Mouse (Mus musculus) gastrocnemius, adult 18-20 months (tissue): ENCODE results near the gene Rhbdf2. TPM values are rescaled to one million over a fixed set of nuclear protein-coding genes. Genes with fewer than 3 reads are reported as not detected.
A peak's percentile ranks its signal among the peaks of the same experiment; 100 is the strongest.

Experiments
- DNase-seq: peaks from one replicate; pipeline ENCODE4 v3.0.0; 2021; ENCODE audit warnings: low spot score
- total RNA-seq, 2 experiments: library from RNA; stranded (reverse); gene quantifications; 2 replicates each; pipeline ENCODE4 v1.2.3; 2021

Gene Rhbdf2
- total RNA-seq, 2 experiments from 2014 or later, result 11.2 to 11.9 TPM

- no peak for DNase-seq
Measured at GRCm38 (mm10) chr11:116589574-116589973, 37.2 kb downstream of the Rhbdf2 start.

DNA sequence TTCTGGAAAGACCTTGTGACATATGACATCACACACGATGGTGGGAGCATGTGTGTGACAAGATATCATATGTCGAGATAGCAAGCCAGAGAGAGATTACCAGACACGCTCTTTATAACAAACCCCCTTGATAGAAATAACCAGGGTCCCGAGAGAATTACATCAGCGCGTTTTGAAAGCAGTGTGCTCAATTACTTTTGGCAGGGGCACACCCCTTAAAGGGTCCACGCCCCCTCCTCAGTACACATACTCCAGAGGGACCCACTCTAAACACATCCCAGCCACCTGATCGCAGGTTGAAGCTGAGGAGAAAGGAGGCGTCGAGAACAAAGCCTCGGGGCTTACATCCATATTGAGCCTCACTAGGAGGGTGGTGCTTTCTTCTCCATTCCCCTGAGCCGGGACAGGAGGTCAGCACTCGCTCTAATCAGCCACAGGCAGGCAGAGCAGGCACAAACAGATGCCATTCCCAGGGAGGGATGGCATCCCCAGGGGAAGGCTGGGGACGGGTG lies 37.7 kb downstream of the Rhbdf2 start:
- DNase-seq, result no peak

DNA sequence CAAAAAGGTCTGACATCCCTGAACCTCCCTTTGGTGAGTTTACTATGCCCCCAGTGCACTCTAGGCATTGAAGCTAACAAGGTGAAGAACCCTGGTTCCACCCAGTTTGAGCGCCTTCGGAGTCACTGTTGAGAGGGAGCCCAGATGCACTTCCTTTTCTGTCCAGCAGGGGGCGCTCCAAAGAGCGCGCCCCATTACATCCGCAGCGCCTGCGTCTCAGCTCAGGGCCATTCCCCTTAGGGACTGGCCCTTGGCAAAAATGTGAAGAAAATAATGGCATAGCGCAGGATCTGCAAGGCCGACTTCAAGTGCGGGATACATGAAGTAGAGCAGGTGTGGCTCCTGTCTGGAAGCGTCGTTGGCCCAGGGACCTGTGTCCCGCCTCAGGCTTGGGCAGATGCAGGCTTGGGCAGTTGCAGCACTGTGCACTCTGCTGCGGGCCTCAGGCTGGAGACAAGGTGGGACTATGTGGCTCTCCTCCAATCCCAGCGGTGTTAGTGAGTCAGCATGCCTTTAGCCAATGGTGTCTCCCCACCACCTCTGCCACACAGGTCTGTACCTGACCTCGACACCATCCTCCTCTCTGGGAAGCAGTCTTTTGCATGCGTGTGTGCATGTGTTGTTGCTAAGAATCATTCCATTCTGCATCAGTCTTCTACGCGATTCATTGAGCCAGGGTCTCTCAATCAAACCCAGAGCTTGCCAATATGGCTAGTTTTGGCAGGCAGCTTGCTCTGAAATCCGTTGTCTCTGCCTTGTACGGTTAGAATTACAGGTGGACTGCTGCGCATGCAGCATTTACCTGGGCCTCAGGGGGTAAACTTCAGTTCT lies 39.8 kb downstream of the Rhbdf2 start:
- DNase-seq, result peak; percentile 68

DNA sequence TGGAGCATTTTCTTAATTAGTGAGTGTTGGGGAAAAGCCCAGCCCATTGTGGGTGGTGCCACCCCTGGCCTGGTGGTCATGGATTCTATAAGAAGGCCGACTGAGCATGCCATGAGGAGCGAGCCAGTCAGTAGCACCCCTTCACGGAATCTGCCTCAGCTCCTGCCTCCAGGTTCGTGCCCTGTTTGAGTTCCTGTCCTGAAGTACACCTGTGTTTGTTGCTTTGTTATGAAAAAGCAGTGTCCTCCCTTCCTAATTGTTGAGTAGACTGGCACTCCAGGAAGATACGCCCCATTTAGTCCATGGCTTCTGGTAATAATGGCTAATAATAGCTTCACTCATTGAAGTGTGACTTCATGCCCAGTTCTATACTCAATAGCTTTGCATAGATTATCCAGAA lies 40.5 kb downstream of the Rhbdf2 start, which contains the start of gene Aanat:
Gene Aanat (plus strand): TSS at position 123 of the 400 bp plus-strand sequence.
- DNase-seq, result no peak

DNA sequence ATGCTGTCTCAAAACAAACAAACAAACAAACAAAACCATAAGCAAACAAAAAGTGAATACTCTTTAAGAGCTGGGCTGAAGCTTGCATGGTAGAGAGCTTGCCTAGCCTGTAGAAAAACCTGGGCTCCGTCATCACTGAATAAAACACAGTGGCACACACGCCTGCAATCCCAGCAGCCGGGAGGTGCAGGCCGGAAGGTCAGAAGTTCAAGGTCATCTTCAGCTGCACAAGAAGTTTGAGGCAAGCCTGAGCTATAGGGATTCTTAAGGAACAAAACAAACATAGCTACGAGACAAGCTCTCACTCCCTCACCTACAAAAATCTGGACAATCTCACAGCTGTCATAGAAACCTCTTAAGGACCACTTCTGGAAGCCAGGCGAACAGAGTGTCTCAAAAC lies 41.1 kb downstream of the Rhbdf2 start:
- DNase-seq, result no peak

DNA sequence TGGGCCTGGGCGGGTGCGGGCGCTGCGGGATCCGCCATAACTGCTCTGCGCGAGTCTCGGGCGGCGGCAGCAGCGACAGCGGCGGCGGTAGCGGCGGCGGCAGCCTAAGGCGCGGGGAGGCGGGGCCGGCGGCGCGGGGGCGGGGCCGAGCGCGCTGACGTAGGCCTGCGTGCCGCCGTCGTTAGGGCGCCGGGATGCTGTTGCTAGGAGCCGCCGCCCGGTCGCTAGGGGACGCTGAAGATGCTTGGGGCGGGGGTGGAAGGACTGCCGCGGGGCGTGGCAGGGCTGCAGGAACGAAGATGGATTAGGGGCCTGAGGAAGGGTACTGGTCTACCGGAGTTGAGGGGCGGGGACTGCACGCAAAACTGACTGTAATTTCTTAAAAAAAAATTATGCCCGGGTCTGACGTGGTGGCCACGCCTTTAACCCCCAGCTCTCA lies 45.4 kb downstream of the Rhbdf2 start, which contains the start of gene Ube2o:
Gene Ube2o (minus strand): TSS at position 72 of the 439 bp plus-strand sequence.
- DNase-seq, result peak; percentile 82

- peak; percentile 36 for DNase-seq
Measured at GRCm38 (mm10) chr11:116580711-116581375, 46.0 kb downstream of the Rhbdf2 start.

GRCm38 (mm10) chr11:116580031-116580652 lies 46.7 kb downstream of the Rhbdf2 start:
- no peak for DNase-seq

DNA sequence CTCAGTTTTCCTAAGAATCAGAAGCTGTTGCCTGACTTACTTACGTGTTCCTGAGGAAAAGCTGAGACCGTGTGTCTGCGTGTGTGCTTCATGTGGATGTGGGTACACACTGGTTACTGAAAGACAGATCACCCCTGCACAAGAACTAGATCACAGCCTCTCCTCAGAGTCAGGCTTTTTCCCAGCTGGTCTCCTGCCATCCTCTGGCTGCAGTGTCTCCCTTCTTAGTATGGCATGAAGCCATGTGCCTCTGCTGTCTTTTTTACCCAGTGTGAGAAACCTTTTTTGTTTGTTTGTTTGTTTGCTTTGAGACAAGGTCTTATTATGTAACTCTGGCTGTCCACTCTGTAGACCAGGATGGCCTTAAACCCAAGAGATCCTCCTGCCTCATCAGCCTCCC lies 47.5 kb downstream of the Rhbdf2 start:
- no peak for DNase-seq

DNA sequence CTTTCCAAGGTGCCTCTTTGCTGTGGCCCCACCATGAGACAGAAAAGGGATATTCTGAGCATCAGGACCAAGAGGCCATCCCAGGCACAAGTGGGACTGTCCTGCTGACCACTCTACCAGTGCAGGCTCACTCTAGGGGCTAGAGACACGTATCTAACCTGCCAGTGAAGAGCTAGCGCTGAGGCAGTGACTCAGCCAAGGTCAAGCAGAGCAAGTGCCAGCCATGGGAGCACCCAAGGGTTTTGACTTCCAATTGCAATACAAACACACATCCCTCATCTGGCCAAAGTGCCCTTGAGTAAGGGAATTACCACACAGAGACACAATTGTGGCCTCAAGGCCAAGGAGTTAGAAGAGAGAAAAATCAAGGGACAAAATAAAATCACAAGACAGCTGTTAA lies 51.4 kb downstream of the Rhbdf2 start:
- no peak for DNase-seq

- DNase-seq, result no peak
Measured at GRCm38 (mm10) chr11:116574982-116575381, 51.8 kb downstream of the Rhbdf2 start.

DNA sequence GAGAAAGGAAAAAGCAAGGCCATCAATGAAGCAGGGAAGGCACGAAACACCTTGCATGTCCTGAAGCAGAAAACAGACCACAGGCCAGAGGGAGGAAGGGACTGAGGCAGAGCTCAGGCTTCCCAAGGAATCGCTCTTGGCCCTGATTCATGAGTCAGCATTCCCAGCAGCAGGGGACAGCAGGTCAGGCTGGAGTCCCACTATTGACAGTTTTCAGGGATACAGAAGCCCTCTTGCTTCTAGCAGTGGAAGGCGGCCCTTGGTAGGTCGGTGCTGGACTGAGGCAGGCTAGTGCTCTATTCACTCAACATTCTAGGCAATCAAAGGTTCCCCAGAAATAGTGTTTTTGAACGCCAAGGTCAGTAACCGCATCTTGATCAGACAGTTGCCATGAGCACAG lies 52.3 kb downstream of the Rhbdf2 start:
- no peak for DNase-seq

DNA sequence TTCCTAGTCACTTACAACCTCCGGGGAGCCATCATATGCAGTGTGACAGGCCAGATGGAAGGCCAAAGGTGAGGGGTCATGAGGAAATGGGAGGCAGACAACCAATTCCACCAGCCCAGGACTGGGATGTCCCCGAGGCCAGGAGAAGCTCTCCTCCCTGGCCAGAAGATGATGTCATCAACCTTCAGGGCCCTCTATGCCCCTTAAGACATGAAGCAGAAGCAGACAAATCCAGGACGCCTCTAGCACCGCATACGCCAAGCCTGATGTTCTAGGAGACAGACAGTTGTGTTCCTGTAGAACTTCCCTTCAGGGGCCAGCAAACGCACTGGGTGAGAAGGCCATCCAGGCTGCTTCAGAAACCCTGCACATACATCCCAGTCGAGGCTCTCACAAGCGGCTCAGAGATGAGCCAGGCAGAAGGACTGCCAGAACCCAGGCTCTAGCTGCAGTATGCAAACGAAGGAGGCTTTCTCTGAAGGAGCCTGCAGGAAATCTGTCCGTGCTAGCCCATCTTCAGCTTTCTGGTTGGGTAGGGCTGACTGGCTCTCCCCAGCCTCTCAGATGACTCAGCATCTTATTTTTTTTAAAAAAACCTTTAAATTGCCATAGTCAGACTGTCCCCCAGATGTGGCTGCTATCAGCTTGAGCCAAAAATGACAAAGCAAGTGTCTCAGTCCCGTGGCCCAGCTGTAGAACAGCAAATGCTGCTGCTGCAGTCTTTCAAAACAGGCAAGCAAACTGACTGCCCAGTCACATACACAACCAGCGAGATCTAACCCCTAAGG lies 53.9 kb downstream of the Rhbdf2 start:
- no peak for DNase-seq

DNA sequence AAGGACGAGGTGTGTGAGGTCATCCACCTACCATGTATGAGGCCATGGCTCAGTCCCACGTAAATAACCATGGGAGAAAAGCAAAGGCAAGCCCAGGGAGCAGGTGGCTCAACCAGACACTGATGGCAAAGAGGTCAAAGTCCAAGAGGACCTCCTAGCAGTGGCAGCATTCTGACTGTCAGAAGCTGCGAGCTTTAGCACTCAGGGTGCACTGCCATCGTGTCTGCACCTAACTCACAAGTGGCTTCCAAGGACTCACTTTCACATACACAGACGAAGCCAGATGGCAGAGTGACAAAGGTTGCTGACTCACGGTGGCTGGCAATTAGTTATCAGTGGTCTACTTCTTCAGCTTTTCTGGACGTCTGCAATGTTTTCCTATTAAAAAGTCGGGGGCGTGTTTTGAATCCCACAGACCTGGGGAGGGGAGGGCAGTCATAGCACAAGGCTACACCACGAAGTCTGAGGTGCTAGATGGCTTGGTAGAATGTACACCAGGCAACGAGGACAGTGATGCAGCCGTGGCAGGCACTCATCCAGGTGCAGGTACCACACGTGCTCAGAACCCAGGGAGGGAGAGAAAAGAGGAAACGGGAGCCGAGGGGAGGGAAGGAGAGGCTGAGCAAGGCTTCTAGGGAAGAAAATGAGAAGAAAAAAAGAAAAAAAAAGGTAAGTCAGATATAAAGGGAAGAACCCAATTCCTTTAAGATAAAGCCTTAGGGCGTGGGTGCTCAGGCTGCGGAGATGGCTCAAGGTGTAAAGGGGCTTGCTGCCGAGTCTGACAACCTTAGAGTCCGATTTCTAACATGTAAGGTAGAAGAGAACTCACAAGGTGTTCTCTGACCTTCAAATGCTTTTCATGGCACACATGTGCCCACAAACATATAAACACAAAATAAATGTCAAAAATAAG lies 54.8 kb downstream of the Rhbdf2 start:
- DNase-seq, result no peak

DNA sequence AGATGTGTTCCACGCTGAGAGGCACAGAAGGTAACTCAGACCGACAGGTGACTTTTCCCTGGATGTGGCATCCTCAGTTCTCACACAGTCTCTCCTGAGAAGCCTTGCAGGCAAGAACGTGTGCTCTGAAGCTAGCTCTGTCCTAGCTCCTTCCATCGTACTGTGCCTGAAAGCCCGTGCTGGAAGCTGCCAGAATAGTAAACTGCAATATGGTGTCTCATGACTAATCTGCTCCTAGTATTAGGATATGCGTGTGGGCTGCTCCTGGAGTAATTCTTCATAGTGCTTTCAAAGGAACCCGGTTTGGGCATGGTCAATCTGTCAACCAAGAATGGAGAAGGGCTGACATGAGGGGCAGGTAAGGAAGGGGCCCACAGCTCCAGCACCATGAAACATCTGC lies 56.0 kb downstream of the Rhbdf2 start:
- no peak for DNase-seq

- DNase-seq, result peak; percentile 51
Measured at GRCm38 (mm10) chr11:116567531-116567930, 59.3 kb downstream of the Rhbdf2 start.

GRCm38 (mm10) chr11:116565283-116566041 lies 61.4 kb downstream of the Rhbdf2 start:
- no peak for DNase-seq

GRCm38 (mm10) chr11:116556308-116556707 lies 70.5 kb downstream of the Rhbdf2 start:
- DNase-seq, result no peak

DNA sequence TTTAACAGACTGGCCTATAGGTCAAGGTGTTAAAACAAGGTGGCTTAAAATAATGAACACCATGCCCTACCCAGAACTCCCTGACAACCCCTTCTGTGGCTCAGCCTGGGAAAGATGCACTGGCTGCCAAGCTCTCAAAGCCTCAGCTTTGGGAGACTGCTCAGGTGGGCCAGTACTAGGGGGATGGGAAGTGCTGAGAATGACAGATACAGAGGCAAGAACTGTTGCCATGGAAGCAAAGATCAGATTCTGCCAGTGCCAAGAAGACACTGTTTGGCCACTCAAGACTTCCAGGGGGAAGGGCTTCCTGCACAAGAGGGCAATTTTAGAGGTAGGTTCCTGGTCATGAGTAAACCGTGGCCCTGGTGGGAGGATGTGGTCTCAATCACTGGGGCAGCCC lies 71.2 kb downstream of the Rhbdf2 start:
- no peak for DNase-seq
